Mouse (Mus musculus) intestine, postnatal 0 days (tissue): Measurements from ENCODE around the gene Lbx2. TPM values are rescaled to one million over a fixed set of nuclear protein-coding genes. Genes with fewer than 3 reads are reported as not detected.

Experiments used
- ATAC-seq: fragments of 200-750 bp; cut with Nextera tagmentation; 2 replicates; pipeline ENCODE4 v1.8.0; 2017; ENCODE audit warnings: mild to moderate bottlenecking, moderate TSS enrichment, moderate library complexity
- H3K27ac ChIP-seq: fragments of 300-500 bp; sonication (generic); 2 replicates; pipeline ENCODE4 v1.5.1; 2014; ENCODE audit warnings: mild to moderate bottlenecking, low read depth, low read length, moderate library complexity
- H3K27me3 ChIP-seq: fragments of 300-500 bp; sonication (generic); replicated peaks from 2 replicates; pipeline ENCODE4 v1.6.1; 2014; ENCODE audit warnings: low read length, mixed read lengths; ENCODE audit not compliant: control insufficient read depth, insufficient read depth
- H3K36me3 ChIP-seq: fragments of 300-500 bp; sonication (generic); 2 replicates; pipeline ENCODE4 v1.6.1; 2014; ENCODE audit warnings: mild to moderate bottlenecking, moderate library complexity; ENCODE audit not compliant: control insufficient read depth, insufficient read depth
- H3K4me1 ChIP-seq: fragments of 300-500 bp; sonication (generic); replicated peaks from 2 replicates; pipeline ENCODE4 v1.6.1; 2014; ENCODE audit warnings: antibody characterized with exemption, low read length, mixed read lengths; ENCODE audit not compliant: control insufficient read depth, insufficient read depth
- H3K4me2 ChIP-seq: fragments of 300-500 bp; sonication (generic); replicated peaks from 2 replicates; pipeline ENCODE4 v1.6.1; 2014; ENCODE audit warnings: low read depth, mild to moderate bottlenecking, moderate library complexity
- H3K4me3 ChIP-seq: fragments of 300-500 bp; sonication (generic); 2 replicates; pipeline ENCODE4 v1.5.1; 2014; ENCODE audit warnings: low read depth, low read length
- H3K9ac ChIP-seq: fragments of 300-500 bp; sonication (generic); 2 replicates; pipeline ENCODE4 v1.6.1; 2014; ENCODE audit warnings: mild to moderate bottlenecking, low read depth, low read length
- H3K9me3 ChIP-seq: fragments of 300-500 bp; sonication (generic); 2 replicates; pipeline ENCODE4 v1.6.1; 2016; ENCODE audit warnings: mixed run types; ENCODE audit not compliant: control insufficient read depth
- CTCF ChIP-seq: sonication (generic); IDR thresholded peaks from 2 replicates; pipeline ENCODE4 v1.5.1; 2016; ENCODE audit warnings: low read depth, mild to moderate bottlenecking, control low read depth, antibody characterized with exemption, moderate library complexity
- WGBS: fragments of 180-500 bp; shearing (Covaris S2); extraction: QIAGEN DNeasy Blood & Tissue Kit; methylation state at CpG from one replicate; pipeline ENCODE4 v1.1.7; 2014; 5-methylcytosine and 5-hydroxymethylcytosine counted together
- polyA plus RNA-seq: library from polyadenylated mRNA; unstranded; fragments of >200 nt; fragmentation: Nextera tagmentation; extraction: Ambion mirVana; gene quantifications from 2 replicates; pipeline ENCODE4 v1.2.1, GENCODE M21; 2015

Gene Lbx2
- polyA plus RNA-seq, 1 experiment from 2014 or later = 0.23 TPM

DNA sequence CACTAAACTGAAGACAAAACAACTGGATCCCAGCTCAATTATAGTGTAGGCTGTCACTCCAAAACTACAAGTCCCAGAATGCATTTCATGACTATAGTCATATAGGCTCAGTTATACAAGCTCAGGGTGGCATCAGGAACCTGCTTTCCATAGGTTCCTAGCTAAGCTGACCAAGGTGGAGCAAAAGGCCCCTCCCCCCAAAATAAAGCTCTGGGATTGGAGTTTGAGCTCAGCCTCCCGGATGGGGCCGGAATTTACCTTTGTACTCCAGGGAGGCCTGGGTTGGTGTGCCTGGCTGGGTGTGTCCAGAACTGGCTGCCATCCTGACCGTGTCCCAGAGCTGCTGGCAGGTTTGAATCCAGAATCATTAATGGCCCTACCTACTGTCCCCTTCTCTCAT is 28.4 kb upstream of the Lbx2 start, which contains the start of gene Dqx1:
Dqx1 (plus strand) TSS at position 55 of the 400 bp plus-strand sequence.
- Histone ChIP-seq H3K4me3 (peak within 1 kb of the TSS; percentile 46), H3K9ac (peak within 1 kb of the TSS; percentile 48), H3K4me2 (peak within 1 kb of the TSS; percentile 72), H3K27ac (peak within 1 kb of the TSS; percentile 89), H3K36me3 (peaks cover 22% of the 10 kb centered on the region; the same call in 1 of the 2 replicates), H3K4me1 (0 out of 2 replicates have a peak, but pooled peaks cover 9% of the 10 kb centered on the region), H3K27me3 (peaks cover 2% of the 10 kb centered on the region; the same call in 1 of the 2 replicates), H3K9me3 (no peaks in the 10 kb centered on the region)
- WGBS = 26% methylated on average over 3 of the region's 3 CpGs
- ATAC-seq = peak; percentile 81
- no peak for TF ChIP-seq CTCF

GRCm38 (mm10) chr6:83058725-83059124 is 27.4 kb upstream of the Lbx2 start:
- 0 out of 2 replicates have a peak, but pooled peaks cover 4% of the 10 kb centered on the region for H3K4me1 ChIP-seq
- peak overlapping the region; percentile 89 for H3K27ac ChIP-seq
- H3K9me3 ChIP-seq = no peaks in the 10 kb centered on the region
- TF ChIP-seq CTCF = no peak
- H3K36me3 ChIP-seq = peaks cover 27% of the 10 kb centered on the region; the same call in 1 of the 2 replicates
- 72% methylated on average over 2 of the region's 2 CpGs for WGBS
- H3K9ac ChIP-seq = peak overlapping the region; percentile 48
- no peak for ATAC-seq
- H3K27me3 ChIP-seq = peaks cover 11% of the 10 kb centered on the region
- peak overlapping the region; percentile 46 for H3K4me3 ChIP-seq
- peak overlapping the region; percentile 72 for H3K4me2 ChIP-seq

DNA sequence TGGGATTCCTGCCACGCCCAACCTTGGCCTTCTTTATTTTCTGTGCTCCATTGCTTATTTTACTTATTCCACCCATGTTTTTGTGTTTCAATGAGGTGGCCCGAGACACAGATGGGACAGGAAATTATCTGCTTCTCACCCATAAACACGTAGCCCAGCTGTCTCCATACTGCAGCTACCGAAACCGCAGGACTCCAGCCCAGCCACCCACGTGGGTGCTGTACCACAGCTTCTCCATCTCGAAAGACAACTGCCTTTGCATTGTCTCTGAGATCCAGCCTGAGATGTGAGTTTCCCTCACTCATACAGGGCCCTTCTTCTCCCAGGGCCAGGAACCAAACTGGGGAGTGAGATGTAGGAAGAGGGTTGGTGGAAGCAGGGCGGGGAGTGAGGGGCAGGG is 20.2 kb upstream of the Lbx2 start:
- no peak for TF ChIP-seq CTCF
- 42% methylated on average over 8 of the region's 8 CpGs for WGBS
- Histone ChIP-seq H3K9me3 (no peaks in the 10 kb centered on the region), H3K4me2 (no peak overlapping the region), H3K9ac (no peak overlapping the region), H3K4me3 (no peak overlapping the region), H3K27ac (no peak overlapping the region), H3K27me3 (peaks cover 79% of the 10 kb centered on the region), H3K4me1 (no peaks in the 10 kb centered on the region; the same call in 1 of the 2 replicates), H3K36me3 (peaks cover 11% of the 10 kb centered on the region; the same call in 1 of the 2 replicates)
- no peak for ATAC-seq

- TF ChIP-seq CTCF = no peak
- Histone ChIP-seq H3K9ac (no peak overlapping the region), H3K4me1 (no peaks in the 10 kb centered on the region; the same call in 1 of the 2 replicates), H3K9me3 (no peaks in the 10 kb centered on the region), H3K36me3 (peaks cover 7% of the 10 kb centered on the region; the same call in 1 of the 2 replicates), H3K27ac (no peak overlapping the region), H3K27me3 (peaks cover 83% of the 10 kb centered on the region), H3K4me2 (no peak overlapping the region), H3K4me3 (no peak overlapping the region)
- 49% methylated on average over 6 of the region's 6 CpGs for WGBS
- no peak for ATAC-seq
Observed at GRCm38 (mm10) chr6:83066441-83066840, 19.7 kb upstream of the Lbx2 start.

DNA sequence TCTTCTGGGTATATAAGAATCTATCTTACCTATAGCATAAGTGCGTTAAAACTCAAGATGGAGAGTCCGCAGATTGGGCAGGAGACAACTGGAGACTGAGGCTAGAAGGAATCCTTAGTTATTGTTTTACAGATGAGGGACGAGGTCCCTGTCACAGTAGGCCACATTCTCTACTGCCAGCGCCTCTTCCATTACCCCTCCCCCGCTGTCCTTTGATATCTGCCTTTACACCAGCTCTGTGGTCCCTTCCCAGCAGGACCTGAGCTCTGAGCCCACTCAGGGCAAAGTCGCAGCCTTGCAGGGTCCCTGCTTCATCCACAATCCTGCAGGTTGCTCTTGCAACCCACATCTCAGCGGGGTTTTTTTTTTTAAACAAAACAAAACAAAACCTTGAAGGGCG is 17.9 kb upstream of the Lbx2 start:
- H3K36me3 ChIP-seq = no peaks in the 10 kb centered on the region; the same call in 1 of the 2 replicates

DNA sequence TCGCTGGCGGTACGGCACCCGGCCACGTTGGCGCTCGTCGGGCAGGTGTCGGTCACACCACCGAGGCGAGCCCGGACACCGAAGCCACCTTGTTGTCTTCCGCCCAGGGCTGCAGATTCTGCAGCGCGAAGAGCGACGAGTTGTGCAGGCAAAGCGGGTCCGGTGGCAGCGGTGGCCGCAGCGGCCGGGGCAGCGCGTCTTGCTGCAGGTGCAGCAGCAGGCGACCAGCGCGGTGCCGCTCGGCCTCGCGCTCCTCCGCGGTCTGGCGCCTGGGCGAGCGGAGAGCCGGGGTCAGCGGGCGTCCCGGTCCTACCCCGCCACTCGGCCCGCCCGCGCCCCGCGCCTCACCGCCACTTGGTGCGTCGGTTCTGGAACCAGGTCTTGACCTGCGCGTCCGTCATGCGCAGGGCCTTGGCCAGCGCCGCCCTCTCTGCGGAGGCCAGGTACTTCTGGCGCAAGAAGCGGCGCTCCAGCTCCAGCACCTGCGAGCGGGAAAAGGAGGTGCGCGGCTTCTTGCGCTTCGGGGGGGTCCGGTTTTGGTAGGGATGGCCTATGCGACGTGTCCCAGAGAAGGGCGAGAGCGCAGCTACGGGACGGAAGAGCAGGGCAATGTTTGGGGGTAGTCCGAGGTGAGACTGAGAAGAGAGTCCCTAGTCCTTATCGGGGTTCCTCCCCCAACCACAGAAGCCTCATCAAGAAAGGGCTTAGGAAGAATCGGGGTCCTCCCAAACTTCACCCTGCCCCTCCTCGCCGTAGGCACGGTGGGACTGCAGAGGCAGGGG is 17.3 kb upstream of the Lbx2 start:
- TF ChIP-seq CTCF = no peak
- H3K27ac ChIP-seq = no peak overlapping the region
- no peak overlapping the region for H3K9ac ChIP-seq
- H3K36me3 ChIP-seq = no peaks in the 10 kb centered on the region; the same call in 1 of the 2 replicates
- peaks cover 91% of the 10 kb centered on the region for H3K27me3 ChIP-seq
- WGBS = 1% methylated on average over 78 of the region's 81 CpGs
- peak overlapping the region; percentile 39 for H3K4me3 ChIP-seq
- no peaks in the 10 kb centered on the region; the same call in 1 of the 2 replicates for H3K4me1 ChIP-seq
- ATAC-seq = no peak
- no peaks in the 10 kb centered on the region for H3K9me3 ChIP-seq
- H3K4me2 ChIP-seq = peak overlapping the region; percentile 63

More for the DNA sequence above, 17.9 kb upstream of the Lbx2 start:
- no peak overlapping the region for H3K9ac ChIP-seq
- no peaks in the 10 kb centered on the region; the same call in 1 of the 2 replicates for H3K4me1 ChIP-seq
- WGBS = 13% methylated on average over 8 of the region's 8 CpGs
- no peak overlapping the region for H3K27ac ChIP-seq
- peaks cover 92% of the 10 kb centered on the region for H3K27me3 ChIP-seq
- no peak for TF ChIP-seq CTCF
- H3K4me3 ChIP-seq = peak overlapping the region; percentile 39
- no peak for ATAC-seq
- no peaks in the 10 kb centered on the region for H3K9me3 ChIP-seq
- peak overlapping the region; percentile 63 for H3K4me2 ChIP-seq
